Mouse (Mus musculus) gastrocnemius, postnatal 10 days (tissue): ENCODE measurements around the gene Rab5c. TPM values are rescaled to one million over a fixed set of nuclear protein-coding genes. Genes with fewer than 3 reads are reported as not detected.

Experiments
- DNase-seq: peaks from one replicate; pipeline ENCODE4 v3.0.0; 2021; ENCODE audit warnings: mixed read lengths
- total RNA-seq, 2 experiments: library from RNA; stranded (reverse); gene quantifications; 2 replicates each; pipeline ENCODE4 v1.2.3; 2021

Gene Rab5c
- total RNA-seq, 2 experiments from 2014 or later: 63.0 to 64.7 TPM

DNA sequence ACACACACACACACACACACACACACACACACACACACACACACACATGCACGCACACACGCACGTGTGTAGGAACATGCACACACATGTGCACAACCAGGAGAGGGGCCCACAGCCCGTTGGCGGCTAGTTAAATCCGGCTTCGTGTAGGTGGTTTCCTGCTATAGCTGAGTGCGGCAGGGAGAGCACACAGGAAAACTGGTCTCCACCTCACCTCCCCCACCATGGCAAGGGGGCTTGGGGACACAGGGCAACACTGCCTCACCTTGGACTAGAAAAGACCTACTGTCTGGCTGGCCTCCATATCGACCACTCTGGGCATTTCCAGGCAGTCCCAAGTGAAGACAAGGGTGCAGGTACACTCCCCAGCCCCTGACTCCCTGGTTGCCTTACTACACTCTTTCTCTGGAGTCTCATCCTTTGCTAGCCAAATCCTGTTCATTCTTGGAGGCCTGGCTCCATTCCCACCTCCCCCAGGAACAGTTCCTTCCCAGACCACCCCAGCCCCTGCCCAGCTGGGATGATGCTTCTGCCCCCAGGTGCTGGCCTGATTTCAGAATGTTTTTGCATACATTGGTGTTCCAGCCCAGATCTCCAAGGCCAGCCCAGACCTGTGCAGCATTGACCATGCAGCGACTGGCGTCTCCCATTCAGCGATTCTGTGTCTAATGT is 16.1 kb upstream of the Rab5c start:
- no peak for DNase-seq

GRCm38 (mm10) chr11:100752294-100752693 is 14.3 kb upstream of the Rab5c start:
- no peak for DNase-seq

DNA sequence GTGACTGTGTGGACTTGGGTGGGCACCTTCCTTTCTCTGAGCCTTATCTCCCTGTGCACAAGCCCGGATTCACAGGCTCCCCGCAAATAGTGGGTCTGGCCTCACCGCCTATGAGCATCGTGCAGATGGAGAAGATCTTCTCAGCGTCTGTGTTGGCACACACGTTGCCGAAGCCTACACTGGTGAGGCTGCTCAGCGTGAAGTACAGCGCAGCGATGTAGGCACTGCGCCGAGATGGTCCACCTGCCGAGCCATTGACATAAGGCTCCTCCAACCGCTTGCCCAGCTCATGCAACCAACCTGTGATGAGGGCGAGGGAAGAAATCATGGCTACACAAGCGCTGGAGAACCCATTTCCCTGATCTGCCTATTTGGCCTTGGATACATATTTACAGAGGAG is 12.1 kb upstream of the Rab5c start:
- no peak for DNase-seq

- no peak for DNase-seq
These were observed 11.5 kb upstream of the Rab5c start for GRCm38 (mm10) chr11:100749469-100749868.

- no peak for DNase-seq
These were observed 10.6 kb upstream of the Rab5c start for GRCm38 (mm10) chr11:100748620-100749019.

GRCm38 (mm10) chr11:100747114-100747513 is 9.1 kb upstream of the Rab5c start:
- DNase-seq: no peak

GRCm38 (mm10) chr11:100746546-100746945 is 8.5 kb upstream of the Rab5c start:
- no peak for DNase-seq

- DNase-seq: no peak
These were observed 7.1 kb upstream of the Rab5c start for GRCm38 (mm10) chr11:100745085-100745484.

DNA sequence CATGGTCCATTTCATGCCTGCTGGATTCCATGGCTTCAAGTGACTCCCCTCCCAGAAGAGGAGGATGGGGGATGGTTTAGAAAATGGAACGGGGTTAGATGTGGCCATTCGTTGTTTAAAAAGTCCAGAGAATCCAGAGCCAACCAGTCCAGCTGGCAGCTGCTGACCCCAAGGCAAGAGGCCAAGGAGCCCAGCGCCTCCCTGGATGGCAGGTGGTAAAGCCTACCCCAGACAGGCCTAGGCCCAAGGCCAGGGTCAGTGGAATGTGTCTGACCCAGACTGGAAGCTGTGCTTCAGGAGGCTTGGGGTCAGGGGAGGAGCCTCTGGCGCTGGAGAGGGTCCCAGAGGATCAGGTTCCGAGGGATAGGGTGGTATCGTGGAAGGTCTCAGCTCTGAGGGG is 3.3 kb upstream of the Rab5c start:
- DNase-seq: peak; percentile 84

GRCm38 (mm10) chr11:100738749-100739148 is 734 bp upstream of the Rab5c start:
- DNase-seq: no peak

- no peak for DNase-seq
These were observed 796 bp downstream of the Rab5c start for GRCm38 (mm10) chr11:100737105-100737733.

DNA sequence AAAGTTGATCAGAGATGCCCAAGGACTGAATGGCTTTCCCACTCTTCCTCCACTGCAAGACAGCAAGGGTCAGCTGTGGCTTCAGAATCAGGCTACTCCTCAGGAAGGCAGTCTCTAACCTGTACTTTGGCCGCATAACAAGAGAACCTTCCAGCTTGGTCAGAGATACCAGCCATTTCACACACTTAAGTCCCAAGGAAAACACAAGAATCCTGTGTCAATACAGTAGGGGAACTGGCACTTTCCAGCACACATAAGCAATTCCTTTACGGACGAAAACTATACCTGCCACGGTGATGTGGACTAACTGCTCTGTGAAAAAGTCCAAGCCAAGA is 1.3 kb downstream of the Rab5c start:
- DNase-seq: no peak

GRCm38 (mm10) chr11:100735954-100736745 is 1.9 kb downstream of the Rab5c start:
- no peak for DNase-seq

DNA sequence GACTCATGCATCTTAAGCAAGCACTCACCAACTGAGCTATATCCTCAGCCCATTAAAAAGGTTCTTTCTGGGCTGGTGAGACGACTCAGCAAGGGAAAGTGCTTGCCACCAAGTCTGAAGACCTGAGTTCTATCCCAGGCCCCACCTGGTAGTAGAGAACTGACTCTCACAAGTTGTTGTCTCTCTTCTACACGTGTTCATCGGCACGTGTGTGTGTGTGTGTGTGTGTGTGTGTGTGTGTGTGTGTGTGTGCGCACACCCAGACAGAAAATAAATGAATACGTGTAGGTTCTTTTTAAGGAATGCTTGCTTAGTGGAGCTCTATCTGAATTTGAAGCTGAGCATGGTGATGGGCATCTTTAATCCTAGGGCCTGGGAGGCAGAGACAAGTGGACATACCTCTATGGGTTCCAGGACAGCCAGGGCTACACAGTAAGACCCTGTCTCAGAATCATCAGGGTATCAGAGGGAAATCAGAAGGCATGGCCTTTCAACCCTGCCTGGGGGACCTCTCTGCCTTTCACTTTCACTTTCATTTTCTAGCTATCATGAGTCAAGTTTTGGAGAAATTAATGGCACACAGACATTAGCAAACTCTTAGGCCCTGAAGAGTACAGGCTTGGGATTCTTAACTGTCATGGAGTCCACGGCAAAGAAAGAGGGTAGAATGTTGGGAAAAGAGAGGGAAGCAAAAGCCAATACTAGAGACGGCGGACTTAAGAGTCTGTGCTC is 2.7 kb downstream of the Rab5c start:
- DNase-seq: no peak

DNA sequence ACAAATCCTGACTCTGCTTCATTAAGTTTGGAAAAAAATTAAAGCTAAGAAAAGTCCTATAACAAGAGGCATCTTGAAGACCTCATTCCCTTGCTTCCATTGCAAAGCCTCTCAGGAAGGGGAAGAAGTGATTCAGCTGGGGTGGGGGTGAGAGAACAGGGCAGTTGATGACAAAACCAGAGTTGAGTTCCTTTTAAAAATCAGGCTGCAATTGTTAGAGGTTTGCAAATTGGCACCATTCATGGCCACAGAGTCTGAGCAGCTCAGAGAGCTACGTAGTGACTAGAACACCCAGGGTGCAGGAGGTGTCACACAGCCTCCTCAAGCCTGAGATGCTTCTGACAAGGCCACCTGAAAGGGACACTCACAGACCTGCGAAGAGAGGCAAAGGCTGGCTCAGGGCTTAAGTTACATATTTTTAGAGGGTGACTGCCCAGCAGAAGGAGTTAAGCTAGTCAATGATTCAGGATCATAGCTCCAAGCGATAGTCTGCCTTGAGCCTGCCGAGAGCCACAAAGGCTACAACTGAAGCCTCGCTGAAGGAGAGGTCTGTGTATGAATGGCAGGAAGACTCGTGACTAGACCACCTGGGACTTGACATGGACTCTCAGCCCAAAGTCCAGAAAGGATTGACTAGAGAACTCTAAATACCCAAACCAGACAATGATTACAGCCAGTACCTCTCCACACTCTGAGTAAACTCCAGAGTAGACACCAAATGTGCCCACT is 7.4 kb downstream of the Rab5c start:
- DNase-seq: no peak

- no peak for DNase-seq
These were observed 8.0 kb downstream of the Rab5c start for GRCm38 (mm10) chr11:100729976-100730375.

GRCm38 (mm10) chr11:100728601-100729000 is 9.4 kb downstream of the Rab5c start:
- DNase-seq: no peak

DNA sequence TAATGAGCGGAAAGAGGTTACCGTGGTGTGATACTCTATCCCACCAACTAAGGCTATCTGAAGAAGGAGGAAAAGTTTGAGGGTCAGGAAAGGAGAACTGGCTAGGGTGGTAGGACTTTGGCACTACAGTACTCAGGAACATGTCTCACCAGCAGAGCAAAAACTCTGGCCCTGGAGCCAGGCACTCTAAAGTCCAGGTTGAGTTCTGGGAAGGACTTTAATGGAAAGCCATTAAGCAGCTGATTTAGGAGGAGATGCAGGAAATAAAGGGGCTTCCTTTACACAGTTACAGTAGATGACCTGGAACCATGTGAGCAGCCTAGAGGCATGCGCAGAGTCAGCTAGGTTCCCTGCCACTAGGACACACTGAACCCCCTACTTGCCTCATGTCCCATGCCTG is 10.8 kb downstream of the Rab5c start:
- DNase-seq: no peak

- DNase-seq: no peak
These were observed 13.0 kb downstream of the Rab5c start for GRCm38 (mm10) chr11:100724919-100725512.

- DNase-seq: no peak
These were observed 15.5 kb downstream of the Rab5c start for GRCm38 (mm10) chr11:100722493-100723028.

DNA sequence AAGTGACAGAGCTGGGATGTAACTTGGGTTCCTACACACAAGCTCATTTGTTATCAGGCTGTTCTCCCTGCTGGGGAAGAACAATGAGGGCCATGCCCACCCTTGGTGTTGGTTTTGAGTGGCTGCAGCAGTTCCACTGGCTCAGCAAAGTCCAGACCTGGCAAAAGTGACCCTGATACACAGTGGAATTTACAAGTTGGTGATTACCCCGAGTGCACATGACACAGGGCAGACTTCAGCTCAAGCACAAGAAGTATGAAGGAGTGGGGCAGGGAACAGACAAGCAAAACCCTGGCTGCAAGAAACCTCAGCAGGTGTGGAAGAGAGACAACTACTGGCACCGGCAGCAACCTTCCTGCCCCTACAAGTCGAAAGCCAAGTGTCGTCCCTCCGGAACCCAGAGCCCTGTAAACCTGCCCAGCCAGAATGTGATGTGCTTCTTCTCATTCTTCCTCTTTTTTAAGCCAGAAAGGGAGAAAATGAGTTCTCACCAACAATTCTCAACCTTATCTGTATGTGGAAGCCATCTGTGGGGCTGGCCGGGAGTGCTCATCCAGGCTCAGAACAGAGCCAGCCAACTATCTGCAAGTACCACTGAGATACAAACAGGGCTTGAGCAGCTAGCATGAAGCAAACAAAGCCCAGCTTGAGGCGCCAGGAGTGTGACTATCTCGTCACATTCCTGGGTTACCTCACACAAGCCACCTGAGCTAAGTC is 16.1 kb downstream of the Rab5c start:
- DNase-seq: no peak
